Mouse (Mus musculus) hindlimb bud, embryonic 11.5 days (tissue): ENCODE measurements around the gene Apobec3.
"Not testable (repeated sequence)": the region's sequence is repeated elsewhere in the genome, so short reads cannot be mapped to it uniquely, and the experiment has no call there.

ENCODE experiments used
- DNase-seq: peaks from one replicate; pipeline ENCODE4 v3.0.0-alpha.2; 2012; ENCODE audit warnings: low read depth, low spot score; ENCODE audit errors: extremely low spot score

Apobec3 gene

DNA sequence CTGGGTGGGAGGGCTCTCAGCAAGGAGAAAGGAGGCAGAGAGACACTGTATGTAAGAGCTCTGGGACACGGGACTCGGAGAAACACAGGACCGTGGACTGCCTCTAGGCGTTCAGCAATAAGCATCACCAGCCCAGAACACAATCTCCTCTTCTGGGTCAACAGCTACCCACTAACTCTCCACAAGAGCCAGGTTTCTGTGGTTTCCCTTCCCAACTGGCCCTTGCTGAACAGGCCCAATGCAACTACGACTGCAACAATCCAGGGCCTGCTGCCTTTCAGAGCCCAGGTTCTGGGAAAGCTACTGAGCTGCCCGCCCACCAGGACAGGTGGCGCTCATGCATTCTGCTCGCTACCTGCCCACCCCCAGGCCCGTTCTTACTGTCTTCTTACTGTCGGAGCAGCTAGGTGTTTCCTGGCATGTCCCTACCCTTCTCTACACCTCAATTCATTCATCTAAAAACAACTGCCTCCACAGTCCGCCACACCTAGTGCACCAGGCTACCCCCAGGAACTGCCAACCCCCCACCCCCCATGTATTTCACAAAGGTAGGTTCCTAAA lies 35.5 kb downstream of the Apobec3 start:
- DNase-seq: no peak

DNA sequence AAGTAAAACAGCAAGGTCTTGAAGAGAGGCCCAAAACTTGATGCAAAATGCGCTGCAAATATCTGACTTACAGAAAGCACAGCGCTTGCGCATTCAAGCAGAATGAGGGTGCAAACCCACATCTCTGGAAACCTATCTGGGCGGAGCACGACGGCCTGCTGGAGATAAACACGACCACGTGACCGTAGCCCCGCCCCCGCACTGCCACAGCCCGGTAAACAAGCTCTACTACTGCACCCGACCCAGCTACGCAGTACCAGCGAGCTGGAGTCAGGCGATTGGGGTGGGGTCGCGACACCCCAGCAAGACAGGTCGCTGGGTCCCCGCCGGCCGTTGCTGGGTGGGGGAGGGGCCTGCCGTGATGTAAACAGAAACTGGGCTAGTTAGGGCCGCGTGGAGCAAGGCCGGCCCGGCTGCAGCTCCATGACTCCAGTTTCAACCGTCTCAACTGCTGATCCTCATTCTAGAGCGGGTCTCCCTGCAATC lies 36.2 kb downstream of the Apobec3 start:
- no peak for DNase-seq

DNA sequence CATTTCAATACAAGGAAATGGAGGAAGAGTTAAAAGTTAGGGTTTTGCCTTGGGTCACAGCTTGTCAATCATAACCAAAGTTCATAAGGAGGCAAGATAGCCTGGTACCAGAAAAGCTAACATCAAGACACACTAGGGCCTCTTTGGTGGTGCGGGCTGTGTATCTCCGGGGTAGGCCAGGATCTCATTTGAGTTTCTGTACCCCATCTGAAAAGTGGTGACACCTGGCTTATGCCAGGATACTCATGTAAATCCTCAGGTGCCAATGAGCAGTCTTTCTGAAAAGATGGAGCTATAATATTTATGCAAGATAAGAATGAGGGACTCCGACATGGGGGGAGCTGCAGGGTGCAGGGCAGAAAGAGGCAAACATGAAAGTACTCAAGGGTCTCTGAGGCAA lies 36.9 kb downstream of the Apobec3 start:
- DNase-seq: no peak

DNA sequence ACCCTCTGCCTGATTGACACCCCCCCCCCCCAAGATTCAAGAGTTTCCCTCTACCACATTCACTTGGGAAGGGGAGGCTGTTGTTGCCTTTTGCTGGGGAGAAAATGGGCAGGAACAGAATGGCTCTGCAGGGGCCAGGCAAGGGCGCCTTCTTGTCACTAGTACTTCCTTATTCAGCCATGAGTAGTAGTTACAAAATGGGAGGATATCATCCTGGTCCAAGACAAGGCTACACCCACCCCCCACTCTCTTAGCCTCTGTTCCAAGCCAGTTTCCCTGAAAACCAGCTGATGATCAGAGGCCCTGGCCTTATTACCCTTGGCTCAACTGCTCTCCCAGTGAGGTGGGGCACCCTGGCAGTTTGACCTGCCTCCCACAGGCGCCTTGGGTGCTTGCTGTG lies 37.3 kb downstream of the Apobec3 start:
- no peak for DNase-seq

DNA sequence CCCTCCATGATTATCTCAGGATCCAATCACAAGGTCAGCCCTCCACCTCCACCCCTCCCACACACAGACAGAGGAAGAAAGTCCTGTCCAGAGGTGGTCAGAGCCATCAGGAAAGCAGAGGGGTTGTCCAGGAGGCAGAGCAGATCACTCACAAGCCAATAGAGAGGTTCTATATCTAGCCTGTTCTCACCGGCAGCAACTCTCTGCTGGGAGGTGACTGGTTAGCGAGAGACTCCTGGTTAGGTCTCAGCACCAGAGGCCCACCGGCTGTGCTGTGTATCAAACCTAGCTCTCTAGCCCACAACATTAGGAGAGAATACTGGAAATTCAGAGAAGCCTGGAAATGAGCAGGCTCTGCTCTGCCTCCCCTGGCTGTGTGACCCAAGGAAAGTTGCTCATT lies 38.3 kb downstream of the Apobec3 start:
- no peak for DNase-seq

DNA sequence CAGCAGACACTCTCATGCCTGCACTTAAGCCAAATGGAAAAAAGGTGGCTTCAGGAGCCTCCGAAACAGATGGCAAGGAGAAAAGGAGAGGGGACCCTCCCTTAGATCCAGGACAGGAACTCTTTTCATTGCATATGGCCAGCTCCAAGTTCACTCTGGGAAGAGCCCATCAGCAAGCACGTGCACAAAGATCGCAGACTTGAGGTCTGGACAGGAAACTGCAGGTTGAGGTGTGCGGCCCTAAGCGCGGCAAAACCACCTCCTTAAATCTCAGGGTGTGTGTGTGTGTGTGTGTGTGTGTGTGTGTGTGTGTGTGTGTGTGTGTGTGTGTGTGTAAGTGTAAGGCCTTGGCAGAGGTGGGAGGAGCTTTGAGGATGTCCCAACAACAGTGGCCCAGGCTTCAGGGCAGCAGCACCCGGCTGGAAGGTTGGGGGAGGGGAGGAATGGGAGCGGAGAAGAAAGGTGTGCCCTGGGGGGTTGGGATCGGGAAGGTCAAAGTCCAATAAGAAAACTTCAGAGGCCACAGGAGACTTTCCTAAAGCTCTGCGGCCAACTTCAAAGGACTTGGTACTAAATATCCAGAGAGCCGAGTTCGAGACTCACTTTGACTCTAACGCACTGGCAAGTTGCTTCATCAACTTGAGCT lies 40.2 kb downstream of the Apobec3 start:
- DNase-seq: no peak

DNA sequence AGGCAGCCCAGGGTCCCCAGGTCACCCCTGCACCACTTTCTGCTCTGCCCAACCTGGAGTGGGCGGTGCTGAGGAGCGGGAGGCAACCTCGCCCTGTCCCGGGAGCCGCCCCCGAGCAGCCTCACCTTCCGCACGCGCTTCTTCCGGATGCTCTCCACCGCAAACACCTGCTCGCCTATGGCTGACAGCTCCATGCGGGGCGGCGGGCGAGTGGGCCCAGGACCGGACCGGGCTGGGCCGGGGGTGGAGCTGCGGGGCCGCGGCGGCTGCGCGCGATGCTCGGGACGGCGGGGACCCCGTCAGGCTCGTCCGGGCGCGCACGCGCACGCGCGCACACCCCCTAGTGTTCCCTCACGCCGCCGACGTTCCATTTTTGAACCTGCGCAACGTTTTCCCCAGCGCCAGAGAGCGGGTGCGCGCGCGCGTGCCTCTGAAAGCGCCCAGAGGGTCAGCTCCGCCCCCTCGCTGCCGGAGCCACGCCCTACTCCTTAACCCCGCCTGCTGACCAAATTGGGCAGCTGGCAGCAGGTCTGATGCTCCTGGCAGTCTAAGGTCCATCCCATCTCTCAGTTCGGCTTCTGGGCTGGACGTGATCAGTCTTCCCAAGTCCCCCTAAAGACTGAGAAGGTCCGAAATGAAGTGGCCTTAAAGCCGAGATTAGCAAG lies 41.0 kb downstream of the Apobec3 start:
- DNase-seq: no peak

DNA sequence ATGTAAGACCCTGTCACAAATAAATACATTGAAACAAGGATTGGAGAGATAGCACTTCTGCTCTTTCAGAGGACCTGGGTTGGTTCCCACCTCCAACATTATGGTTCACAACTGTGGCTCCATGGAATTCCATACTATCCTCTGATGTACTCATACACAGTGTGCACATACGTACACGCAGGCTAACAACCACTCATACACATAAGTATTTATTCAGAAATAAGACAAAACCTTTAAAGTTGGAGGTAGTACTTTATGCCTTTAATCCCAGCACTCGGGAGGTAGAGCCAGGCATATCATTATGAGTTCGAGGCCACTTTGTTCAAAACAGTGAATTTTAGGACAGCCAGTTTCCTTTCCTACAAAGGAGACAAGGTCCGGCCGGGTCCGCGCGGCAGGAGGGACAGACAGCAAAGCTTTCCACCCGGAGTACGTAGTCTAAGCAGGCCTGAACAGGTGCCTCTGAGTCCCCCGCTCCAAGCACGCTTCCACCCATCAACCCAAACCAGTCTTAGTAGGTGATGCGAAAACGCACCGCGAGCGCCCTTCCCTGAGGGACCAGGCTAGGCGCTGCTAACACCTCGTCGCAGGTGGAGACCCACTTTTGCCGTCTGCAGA lies 41.7 kb downstream of the Apobec3 start:
- no peak for DNase-seq

DNA sequence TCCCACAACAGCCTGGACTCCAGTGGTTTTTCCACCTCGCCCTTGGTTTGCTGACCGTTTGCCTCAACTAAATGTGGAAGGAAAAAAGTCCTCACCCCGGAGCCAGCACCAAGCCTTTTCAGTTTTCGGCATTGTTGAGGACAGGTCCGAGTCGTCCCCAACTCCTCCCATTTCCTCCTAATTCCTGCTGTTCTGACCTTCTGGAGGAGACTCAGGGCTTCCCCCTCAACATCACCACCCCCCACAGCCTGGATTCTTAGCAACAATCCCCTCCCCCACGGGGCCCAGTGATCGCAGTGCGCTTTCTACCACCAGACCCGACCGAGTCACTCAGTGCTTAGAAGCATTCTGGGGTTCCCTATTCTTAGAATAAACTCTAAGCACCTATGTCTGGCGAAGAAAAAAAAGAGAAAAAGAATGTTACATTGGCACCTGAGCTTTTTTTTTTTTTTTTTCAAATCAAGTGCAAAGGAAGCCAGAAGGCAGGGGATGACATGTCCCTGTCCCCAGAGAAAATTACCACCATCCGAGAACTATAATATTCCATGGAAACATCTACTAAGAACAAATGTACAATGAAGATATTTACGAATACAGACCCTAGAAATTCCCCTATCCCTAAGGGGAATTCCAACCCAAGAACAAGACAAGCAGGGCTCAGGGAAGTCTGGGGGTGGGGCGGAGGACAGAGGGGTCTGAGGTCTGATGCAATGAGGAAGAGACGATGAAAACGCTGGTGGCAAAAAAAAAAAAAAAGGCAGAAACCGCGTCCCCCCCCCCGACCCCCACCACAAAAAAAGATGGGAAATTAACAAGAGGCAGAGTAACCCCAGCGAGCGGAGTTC lies 42.4 kb downstream of the Apobec3 start:
- no peak for DNase-seq

DNA sequence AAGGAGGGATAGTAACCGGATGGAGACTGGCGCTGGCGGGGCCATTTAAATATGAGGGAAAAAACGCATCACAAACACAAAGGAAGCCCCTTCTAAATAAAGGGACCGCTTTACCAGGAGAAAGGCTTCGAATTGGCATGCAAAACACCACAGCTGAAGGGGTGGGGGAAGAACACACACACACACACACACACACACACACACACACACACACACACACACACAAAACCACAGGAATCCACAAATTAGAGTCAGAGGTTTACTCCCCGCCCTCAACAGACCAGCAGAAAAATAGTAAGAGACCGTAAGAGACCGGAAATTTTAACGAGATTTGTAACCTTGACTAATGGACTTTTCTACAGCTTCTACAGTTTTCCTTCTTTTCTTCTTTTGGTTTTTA lies 43.3 kb downstream of the Apobec3 start:
- DNase-seq: no peak

DNA sequence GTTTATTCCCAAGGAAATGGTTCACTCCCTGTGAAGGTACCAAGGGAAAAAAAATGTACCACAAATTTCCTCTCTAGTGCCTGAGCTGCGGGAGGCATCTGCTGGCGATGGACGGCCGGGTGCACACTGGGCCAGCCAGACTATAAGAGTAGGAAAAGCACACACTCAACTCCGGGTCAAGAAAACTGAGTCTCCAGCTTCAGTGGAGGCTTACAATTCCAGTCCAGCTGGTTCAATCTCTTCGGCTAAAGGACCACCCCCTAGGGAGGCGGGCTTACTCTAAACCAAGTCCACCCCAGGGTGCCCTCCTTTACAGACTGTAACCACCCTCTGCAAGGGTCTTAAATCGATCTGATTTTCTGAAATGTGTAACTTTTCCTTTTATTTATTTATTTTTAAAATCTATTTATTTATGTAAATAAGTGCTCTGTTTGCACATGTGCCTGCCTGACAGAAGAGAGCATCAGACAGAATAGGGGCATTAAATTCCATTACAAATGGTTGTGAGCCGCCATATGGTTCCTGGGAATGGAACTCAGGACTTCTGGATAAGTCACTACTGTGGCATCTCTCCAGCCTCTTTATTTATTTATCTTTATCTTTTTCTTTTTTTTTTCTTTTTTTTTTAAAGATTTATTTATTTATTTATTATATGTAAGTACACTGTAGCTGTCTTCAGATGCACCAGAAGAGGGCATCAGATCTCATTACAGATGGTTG lies 44.4 kb downstream of the Apobec3 start:
- DNase-seq: no peak

DNA sequence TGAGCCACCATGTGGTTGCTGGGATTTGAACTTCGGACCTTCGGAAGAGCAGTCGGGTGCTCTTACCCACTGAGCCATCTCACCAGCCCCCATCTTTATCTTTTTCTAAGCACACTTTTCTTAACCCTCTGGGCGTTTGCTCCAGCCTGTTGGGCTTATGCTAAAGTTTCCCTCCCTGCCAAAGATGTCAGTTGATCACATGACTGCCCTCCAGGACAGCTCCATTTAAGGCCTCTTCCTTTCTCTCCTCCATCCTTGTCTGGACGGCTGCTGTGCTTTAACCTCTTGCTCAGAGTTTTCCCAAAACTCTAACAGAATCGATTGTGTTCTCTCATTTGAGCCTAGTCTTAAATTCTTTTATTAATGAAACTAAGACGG lies 44.9 kb downstream of the Apobec3 start:
- DNase-seq: no peak

DNA sequence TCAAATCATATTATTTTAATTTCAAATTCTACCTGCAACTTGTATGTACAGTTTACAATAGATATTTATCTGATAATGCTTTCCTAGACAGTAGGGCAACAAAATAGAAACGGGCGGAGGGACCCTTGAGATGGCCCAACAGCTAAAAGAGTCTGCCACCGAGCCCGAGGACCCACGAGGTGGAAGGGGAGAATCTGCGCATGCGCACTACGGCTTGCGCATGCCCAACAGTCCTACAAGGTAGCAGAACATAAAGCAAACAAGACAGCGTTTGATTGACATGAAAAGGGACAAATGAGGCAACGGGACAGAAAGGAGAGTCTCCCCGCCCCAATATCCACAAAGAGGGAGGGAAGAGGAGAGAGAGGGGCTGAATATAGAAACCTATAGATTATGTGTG lies 47.6 kb downstream of the Apobec3 start:
- no peak for DNase-seq

DNA sequence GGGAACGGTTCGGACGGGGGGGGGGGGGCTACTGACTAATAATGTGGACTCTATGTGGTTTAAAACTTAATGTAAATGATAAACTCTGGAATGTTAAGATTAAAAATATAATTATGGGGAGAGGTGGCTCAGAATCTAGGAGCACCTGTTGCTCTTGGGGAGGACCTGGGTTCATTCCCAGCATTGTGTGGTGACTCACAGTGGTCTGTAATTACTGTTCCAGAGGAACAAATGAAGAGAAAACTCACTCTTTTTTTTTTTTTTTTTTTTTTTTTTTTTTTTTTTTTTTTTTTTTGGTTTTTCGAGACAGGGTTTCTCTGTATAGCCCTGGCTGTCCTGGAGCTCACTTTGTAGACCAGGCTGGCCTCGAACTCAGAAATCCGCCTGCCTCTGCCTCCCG lies 48.0 kb downstream of the Apobec3 start:
- DNase-seq: not testable (repeated sequence)

DNA sequence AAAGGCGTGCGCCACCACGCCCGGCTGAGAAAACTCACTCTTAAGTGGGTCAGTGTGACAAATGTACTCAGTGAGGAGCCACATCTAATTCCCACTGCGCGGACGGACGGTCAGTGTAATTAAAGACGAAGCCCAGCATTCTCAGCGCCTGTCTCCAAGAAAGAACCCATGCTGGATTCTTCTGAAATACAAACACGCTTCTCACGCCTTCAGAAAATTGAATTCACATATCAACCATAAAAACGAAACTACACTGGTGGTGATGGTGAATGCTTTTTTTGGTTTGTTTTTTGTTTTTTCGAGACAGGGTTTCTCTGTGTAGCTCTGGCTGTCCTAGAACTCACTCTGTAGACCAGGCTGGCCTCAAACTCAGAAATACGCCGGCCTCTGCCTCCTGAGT lies 48.5 kb downstream of the Apobec3 start:
- DNase-seq: no peak

DNA sequence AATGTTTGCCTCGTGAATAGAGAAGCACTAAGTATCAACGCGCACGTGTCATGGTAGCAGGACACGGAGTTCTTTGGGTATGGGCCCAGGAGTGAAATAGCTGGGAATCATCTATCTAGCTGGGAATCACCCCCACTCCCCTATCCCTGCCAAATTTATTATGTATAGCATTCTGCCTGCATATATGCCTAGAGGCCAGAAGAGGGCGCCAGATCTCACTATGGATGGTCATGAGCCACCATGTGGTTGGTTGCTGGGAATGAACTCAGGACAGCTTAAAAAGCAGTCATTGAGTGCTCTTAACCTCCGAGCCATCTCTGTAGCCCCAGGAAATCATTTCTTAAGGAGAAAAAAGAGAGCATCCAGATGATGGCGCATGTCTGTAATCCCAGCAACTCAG lies 49.5 kb downstream of the Apobec3 start:
- no peak for DNase-seq

DNA sequence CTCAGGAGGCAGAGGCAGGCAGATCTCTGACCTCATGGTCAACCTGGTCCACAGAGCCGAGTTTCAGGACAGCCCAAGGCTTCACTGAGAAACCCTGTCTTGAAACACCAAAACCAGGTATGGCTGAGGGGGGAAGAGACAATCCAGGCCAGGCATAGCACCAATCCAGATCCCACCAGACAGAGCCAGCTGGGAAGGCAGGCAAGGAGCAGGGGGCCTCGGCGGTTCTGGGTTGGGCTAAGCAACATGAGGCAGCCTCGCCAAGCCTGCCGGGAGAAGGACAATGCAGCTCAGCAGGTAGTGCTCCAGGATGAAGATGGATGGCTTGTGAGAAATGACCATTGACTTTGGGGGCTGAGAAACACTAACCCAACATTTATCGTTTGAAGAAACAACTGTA lies 51.1 kb downstream of the Apobec3 start:
- no peak for DNase-seq

DNA sequence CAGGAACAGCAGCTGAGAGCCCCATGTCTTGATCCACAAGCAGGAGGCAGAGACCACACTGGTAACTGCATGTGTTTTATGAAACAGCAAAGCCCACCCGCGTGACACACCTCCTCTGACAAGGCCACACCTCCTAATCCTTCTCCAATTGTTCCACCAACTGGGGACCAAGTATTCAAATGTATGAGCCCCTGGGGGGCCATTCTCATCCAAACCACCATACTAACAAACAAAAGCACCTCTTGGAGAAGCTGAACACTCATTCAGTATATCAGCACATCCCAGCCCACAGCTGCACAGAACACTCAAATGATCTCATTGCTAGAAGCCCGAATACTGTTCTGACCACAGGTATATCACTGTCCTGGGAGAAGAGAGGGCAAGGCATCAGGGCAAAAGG lies 52.1 kb downstream of the Apobec3 start:
- no peak for DNase-seq

DNA sequence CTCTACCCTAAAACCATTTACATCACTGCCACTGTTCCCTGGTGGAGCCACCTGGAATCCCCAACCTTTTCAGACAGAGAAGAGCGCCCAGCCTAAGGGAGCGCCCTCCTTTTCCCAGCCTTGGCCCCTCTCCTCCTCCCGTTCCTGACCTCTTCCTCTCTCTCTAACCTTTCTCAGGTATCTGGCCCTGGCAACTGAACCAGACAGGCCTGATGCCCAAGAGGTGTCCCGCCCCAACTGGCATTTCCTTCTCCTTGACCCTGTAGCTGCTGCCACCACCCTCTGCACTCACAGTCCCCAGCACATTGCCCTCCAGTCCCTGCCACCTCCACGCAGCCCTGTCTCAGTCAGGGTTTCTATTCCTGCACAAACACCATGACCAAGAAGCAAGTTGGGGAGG lies 53.5 kb downstream of the Apobec3 start:
- DNase-seq: no peak

DNA sequence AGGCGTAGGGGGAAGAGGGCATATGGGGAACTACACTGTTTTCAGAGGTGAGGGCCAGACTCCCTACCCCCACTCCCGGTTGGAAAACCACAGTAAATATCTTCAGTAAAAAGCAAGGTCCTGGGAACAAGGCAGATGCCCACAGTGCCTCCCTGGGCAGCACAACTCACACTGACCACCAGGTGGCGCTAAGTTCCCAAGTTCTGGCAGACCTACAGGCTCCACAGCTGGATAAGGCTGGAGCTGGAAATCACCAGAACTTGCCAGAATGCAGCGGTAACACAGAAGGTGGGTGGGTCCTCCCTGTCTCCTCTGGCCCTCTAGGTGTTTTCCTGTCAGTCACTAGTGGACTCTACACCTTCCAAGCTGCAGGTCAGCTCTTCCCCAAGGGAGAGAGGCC lies 54.6 kb downstream of the Apobec3 start:
- DNase-seq: peak; percentile 91

DNA sequence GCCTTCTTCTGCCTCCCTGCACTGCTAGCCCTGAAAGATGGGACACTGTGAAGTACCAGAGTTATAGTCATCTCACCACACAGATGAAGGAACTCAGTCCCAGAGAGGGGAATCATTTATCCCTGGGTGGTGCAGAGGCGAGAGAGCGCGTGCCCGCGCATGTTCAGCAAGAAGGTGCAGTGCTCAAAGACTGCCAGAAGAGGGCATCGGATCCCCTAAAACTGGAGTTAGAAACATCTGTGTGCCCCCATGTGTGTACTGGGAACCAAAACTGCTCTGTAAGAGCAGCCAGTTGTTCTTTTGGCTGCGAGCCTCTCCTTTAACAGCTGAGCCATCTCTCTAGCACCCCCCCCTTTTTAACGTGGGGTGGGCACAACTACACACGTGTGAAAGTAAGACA lies 55.3 kb downstream of the Apobec3 start:
- DNase-seq: no peak
